Mouse (Mus musculus) lung, postnatal 25 days (tissue): ENCODE results near the gene Dgki.
A peak's percentile ranks its signal among the peaks of the same experiment; 100 is the strongest.
"Not testable (repeated sequence)": the region's sequence is repeated elsewhere in the genome, so short reads cannot be mapped to it uniquely, and the experiment has no call there.

ENCODE experiments used
- DNase-seq: peaks from one replicate; pipeline ENCODE4 v3.0.0; 2022; ENCODE audit warnings: low spot score

The Dgki gene

DNA sequence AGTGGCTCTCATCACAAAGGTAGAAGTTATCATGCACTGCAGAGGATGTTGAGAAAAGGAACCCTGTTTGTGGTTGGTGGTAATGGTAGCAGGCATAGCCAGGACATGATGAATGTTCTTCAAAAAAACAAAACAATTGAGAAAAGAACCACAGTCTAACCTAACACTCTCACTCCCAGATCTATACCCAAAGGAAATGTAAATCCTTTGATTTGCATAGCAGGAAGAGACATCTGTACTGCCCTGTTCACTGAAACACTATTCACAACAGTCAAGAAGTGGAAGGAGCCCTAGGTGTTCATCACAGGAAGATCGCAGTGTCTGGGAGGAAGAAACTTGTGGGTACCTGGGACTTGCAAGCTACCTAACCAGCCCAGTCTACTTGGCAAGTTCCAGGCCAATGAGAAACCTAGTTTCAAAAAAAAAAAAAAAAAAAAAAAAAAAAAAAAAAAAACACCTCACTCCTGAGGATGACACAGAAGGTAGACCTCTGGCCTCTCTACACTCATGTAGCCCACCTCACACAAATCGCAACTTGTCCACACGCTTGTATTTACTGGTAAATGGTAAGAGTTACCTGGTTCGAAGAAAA lies 152.5 kb downstream of the Dgki start:
- DNase-seq = no peak

DNA sequence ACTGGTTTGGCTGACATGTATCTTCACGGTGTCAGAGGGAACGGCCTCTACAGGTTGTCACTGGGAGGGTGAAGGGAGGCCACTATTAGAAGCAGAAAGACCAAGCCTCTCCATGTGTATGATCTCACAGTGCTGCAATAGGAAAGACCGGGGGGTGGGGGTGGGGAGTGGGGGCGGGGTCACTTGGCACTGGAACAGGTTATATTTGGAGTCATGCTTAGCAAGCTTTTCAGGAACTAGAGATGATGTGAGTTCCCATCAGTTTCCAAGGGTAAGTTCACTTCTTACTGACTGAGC lies 156.2 kb downstream of the Dgki start:
- no peak for DNase-seq

DNA sequence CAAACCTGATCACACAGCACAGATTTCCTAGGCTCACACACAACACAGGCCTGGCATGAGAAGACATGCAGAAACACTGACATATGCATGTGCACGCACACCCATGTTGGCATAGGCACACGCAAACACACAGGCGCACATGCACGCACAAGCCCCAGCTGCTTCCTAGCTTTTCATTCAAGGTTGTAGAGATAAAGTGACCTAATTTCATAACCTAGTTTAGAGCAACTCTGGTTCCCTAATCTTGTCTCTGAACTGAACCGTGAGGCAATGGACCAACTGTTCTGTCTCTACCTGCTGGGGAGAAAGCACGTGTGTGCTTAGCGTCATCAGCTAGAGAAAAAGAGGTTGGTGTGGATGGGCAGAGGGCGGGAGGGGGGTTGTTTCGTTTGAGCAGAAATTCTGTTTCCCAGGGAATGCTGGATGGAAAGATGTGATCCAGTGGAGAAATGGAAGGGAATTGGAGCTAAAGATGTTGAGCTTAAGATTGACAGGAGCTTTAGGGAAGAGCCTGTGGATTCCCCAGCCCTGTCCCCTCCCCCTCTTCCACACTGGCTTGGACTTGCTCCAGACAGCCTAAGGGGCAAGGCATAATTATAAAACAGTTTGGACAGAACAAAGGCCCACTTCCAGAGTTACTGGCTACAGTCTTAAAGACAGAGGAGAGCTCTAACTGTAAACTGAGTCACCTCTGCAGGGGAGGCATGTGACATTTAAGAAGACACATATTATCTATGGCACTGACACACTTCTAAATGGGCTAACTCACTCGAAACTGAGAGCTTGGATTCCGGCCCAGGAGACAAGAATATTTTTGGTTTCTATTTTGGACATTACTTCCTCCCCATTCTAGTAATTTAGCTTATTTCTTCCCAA lies 156.8 kb downstream of the Dgki start:
- DNase-seq = no peak

DNA sequence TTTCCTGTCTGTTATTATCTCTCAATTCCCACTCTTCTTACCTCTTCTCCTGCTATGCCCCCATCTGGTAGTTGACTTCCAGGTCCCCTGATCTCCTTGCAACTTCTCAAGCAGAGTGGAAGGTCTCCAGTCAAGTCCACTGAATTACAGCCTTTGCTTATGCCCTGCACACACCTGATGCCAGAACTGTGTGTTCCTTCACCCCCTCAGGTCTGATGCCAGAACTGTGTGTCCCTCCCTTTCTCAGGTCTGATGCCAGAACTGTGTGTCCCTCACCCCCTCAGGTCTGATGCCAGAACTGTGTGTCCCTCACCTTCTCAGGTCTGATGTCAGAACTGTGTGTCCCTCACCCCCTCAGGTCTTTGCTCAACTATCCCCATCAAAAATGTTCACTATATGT lies 161.2 kb downstream of the Dgki start:
- no peak for DNase-seq

DNA sequence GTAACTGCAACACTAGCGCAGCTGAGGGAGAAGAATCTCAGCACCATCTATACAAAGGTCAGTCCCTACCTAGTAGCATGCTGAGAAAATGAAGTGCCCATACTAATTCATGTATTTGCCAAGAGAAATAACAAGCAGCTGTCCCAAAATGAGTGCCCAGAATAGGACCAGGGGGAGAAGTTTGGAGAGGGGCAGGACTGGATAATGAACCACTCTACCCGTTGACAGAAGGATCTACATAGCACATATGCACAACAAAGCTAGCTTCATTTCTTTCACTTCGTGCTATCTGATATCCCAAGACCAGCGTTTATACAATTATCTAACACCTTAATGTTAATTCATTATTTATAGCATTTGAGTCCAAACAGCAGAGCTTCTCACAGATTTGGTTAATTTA lies 168.7 kb downstream of the Dgki start:
- DNase-seq = no peak

DNA sequence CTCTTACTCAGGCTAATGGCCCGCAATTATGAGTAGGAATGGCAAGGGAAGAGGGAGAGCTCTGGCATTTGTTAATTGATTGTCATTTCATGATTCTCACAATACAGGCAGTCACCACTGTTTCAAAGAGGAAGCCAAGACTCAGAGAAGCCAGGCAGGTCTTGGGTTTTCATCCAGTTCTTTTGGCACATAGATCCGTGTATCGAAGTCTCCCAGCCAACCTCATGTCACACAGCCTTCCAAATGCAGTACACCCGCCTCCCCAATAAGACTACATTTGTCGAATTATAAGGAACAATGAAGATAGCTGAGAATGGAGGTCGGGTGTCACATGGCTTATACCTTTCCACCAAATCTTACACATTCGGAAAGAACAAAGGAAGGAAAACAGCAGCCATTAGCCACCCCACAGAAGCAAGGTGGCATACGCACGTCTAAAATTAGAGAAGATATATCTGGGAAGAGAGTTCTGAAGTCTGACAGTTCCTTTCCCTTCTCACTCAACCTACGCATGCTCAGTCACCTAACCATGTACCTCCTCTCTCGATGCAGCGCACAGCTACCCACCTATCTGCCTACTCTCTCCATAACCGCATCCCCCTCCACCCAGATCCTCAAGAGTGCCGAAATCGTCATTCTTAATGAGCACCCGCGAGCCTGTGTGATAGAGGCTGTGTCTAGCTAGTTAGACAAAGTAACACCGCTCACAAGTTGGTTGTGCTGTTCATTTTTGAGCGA lies 179.4 kb downstream of the Dgki start:
- DNase-seq = no peak

DNA sequence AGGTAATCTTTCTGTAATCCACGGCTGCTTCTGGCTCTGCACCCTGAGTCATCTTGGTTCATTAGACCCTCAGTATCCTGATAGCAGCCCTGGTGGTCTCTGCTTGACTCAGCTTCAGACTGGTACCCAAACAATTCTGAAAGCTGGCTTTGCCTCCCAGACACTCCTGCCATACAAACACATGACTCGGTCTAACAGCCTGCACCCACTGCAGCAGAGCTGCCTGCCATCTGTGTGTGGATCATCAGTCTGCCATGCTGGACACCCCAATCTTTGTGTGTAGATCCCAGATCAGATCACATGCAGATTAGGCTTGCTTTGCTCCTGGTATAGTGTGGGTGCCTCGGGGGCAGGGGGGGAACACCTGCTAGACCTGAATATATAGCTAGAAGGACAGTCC lies 180.8 kb downstream of the Dgki start:
- no peak for DNase-seq

DNA sequence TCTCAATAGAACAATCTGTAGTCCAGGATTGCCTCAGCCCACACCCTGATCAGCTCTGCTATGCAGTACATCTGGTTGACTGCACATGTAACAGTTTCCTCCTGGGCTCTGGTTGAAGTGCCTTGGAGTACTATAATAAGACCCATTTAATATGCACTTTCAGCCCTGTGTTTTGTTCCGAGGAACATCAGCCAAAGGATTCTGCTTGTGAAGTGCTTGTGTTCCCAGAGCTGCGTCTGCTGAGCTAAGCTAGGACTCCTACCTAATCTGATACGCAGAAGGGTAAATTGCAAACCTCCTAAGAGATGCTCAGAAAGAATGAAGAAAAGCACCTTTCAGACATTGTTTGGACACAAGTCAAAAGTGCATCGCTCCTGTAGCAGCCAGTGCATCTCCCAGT lies 186.9 kb downstream of the Dgki start:
- no peak for DNase-seq

DNA sequence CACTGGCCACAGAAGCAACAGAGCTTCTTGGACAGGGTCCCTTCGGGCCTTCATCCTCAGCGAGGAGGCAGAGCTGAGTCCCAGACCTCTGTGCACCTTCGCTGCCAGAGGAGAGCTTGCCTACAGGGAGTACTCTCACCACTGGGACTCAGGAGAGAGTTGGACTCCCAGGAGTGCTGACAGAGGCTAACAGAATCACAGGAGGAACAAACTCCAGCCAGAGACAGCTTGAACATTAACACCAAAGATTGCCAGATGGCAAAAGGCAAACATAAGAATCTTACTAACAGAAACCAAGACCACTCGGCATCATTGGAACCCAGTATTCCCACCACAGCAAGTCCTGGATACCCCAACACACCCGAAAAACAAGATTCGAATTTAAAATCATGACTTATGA lies 193.7 kb downstream of the Dgki start:
- DNase-seq = not testable (repeated sequence)

DNA sequence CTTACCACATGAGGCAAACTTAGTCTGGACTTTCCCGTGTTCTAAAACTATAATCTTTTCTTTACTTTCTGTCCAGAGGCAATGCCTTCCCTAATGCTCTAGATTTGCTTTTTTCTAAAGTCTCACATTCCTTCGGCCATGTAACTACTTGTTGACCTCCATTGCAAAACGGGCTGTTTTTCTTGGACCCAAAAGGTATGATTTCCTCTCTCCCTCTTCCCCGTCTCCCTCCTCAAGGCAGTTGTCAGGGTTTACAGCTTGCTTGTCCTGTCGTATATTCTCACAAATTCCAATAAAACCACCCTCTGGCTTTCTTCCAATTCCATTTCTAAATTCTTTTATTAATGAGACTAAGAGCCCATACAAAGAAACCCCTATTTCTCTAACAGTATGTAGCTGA lies 199.6 kb downstream of the Dgki start:
- DNase-seq = no peak

DNA sequence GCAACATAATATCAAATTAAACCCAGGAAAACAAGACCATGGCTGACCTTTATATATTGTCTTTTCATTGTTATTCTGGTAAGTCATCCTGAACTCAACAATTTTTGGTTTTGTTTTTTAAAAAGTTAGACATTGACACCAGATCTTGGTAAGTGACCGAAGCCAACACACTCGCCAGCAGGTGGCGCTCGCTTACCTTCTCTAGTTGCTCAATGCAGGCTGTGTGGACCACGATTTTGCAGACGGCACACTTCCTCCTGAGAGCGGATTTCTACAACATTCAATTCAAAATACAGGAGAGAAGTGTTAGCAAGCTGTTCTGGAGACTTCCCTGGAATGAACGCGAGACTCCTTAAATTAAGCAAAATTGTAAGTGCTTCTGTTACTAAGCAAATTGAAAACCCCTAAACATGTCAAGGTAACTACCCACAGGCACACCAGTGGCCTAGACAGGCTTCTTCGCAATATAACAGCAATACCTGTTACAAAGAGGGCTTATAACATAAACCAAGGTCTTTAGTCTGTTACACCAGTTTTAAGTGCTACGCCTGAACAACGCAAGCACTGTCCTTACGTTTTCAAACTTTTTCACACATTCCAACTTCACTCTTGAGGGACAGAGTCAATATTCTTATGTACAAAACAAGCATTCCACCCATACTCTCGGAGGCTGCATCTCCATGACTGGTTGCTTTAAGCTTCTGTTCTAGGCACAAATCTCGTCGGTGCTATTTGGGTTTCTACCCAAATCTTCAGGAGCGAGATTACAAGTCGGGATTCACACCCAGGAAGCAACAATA lies 202.4 kb downstream of the Dgki start:
- peak; percentile 72 for DNase-seq

DNA sequence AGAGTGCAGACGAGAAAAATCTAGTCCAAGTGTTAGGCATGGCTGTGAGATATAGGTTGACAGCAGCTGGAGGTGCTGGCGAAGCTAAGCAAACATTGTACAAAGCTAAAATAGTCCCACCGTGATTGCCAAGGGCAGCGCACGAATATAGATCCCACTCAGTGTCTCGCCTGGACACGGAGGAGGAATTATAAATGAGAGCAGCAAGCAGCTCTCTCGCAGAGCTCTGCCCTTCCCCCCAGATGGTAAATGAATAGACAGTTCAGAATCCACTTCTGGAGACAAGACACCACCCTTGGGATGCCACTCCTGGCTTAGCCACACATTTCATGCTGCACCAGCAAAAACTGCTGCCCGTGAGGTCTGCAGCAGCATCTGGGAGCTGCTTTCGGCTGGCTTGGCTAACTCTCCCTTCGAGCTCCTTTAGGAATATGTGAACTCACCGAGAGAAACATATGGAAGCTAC lies 203.1 kb downstream of the Dgki start:
- DNase-seq = no peak

DNA sequence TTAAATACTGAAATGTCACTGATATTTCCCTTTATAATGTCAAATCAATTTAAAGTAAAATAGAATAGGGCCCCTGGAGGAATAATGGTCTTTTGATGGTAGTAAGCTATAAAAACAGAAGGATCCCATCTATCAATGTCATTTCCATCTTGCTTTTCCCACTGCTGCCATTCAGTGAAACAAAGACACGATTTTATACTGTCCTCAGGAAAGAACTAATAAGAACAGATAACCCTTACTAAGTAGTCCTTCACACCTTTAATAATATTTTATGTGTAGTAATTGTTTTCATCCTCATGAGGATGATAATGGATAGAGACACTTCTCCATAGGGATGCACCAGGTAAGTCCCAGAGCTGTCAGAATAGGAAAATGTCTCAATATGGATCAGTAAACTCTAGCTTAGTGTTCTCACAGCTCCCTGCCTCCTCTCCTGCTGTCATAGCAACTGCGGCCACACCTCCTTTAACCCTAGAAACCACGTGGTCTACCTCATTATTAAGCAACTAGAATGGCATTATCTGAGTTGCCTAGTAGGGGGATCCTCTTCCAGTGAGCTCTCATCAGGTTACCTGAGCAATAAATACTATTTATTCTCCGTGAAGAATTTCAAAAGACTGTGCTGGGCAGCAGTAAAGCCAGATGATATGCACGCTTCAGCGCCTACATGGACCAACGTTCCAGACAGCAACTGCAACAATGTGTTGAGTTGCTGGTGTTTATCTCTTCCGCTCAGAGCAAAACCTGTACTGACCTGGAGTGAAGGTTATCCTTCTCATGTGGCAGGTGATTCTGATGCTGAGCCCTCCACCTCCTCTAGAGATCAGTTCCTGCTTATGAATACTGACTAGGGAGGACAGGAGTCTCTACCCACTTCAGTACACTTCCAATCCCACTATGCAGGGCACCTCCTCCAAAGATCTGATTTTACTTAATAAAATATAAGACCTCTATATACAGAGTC lies 210.6 kb downstream of the Dgki start:
- no peak for DNase-seq

DNA sequence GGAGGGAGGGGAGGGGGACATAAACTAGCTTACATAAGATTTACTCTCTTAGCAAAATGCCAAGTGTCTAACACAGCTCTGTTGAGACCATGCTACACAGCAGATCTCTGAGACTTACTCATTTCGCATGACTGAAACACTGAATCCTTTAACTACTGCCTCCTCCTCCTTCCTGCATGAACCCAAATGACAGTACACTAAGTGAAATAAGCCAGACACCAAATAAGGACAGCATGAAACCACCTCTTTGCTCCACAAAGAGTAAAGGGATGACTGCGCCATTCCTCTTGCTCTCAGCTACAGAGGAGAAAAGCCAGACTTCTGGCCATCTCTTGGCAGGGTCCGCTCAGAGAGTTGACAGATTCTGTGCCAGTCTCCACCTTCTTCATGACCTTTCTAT lies 217.0 kb downstream of the Dgki start:
- no peak for DNase-seq

DNA sequence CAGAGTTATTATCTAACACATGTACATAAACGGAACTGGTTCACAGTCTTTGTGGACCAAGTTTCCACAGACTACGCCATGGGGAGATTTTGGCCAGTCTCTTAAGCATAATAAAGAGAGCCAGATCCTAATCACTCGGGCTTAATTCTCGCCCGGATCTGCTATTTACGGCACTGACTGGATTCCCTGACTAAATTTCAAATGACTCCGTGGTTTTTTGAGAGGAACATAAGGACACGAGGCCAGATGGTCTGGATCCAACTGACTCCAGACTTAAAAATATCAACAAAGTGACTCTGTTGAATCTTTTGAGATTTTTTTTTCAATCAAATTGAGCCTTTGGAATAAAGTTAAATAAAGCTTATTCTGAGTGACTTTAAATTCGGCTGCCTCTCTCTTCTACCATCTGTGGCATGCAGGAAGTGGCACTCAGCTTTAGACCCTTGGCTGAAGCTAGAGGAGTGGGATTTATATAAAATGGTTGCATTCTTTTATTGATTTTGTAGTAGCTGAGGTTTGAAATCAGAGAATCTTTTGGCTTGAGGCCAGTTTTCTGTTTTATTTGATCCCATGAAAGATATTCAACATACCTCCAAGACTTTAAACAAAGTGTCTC lies 227.5 kb downstream of the Dgki start:
- no peak for DNase-seq

DNA sequence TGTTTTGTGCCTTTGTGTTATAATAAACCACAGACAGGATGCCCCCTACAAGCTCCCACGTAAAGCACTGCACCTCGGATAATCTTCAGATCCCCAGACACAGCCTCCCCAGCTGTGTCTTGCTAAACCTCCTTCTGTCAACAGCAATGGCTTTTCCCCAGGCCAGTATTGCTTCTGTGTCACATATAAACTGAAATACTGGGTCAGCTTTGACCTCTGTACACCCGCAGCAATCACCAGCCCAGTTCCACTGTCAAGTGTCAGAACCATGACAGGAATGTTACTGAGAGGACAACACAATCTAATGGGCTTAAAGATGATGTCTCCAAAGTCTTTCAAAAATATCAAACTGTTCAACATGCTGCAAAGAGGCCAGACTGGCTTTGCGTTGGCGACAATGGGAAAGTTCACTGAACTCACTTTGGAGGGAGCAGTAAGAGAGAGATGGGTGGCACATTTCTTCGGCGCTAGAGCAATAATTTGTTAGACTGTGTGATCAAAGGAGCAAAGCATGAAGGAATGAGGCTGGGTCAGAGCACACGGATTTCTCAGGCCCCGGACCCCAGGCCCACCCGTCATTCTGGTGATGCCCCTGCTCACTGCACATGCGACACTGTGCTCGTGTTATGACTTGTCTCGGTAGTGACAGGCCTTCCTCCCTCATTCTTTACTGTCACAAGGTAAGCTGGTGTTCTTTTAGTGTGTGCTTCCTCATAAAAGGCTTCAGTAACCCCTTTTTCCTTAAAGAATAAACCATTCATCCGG lies 230.0 kb downstream of the Dgki start:
- DNase-seq = no peak

DNA sequence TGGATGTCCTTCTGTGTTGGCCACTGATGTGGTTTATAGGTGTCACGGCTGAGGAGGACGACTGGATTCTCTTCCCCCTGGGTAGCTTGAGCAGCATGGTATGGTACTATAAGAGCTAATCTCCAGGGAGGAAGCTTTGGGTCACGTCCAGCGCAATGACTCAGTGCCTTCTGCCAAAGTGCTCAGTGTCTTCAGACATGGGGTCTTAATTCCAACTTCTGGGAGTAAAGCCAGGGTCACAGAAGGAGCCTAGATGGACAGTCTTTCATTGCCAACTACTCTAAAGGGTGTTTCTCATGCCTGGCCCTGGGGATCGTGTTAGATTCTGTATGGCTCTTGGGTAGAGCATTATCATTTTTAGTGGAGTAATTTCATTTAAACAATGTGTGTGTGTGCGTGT lies 231.2 kb downstream of the Dgki start:
- DNase-seq = no peak

DNA sequence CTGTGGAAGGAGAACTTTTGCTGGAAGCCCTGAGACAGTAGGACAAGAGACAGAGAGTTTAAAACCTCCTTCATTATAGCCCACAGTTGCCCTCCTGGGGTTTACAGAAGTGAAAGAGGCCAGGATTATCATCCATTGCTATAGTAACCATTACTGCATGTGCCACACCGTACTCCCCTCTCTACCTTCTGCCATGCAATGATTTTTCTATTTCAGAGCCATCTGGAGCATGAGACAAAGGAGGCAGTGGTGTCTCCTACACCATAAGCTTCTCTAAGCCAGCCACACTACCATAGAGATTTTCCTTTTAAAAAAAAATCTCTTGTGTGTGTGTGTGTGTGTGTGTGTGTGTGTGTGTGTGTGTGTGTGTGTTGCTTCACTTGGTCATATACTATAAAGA lies 232.6 kb downstream of the Dgki start:
- DNase-seq = no peak

DNA sequence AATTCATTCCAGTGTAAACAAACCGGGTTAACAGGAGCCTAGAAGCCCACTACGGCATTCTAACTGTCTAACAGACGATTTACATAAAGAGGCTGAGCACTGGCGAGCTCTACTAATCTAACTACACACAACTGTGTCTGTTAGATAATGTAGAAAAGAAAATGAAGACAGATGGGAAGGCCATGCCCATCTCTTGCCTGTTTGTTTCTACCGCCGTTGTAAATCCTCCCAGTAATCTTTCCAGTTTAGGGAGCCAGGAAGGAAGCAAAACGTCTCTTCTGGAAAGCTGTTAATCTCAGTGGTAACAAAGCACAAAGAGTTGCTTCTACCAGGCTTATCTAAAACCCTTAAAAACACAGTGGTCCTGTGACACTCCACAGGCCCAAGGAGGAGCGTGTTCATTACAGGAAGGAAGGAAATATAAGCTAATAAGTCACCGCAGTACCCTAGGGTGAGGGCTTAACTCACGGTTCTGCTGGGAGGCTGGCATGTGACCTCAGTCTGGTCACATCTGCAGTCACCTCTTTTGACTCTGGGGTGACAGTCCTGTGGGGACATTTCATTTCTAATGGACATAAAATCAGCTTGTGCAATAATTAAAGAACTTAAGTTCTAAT lies 235.7 kb downstream of the Dgki start:
- DNase-seq = no peak

DNA sequence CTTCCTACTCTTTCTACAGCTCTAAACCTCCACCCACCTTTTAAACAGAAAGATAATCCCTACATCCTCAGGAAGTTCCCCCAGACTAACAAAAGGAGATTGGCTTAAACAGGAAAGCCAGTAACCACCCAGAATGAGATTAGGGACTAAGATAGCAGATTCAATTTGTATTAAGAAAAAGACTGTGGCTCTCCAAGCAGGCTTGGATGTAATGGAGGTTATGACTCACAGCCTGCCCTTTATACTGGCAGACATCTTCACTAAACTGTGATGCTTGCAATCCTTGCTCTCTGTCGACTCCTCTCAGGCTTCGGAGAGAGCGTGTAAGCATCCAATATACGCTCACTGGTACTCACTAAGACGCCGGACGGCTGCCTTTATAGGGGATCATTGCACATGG lies 236.7 kb downstream of the Dgki start:
- peak; percentile 24 for DNase-seq
